Mouse (Mus musculus): ENCODE data around the gene Psg16.

The Psg16 gene

DNA sequence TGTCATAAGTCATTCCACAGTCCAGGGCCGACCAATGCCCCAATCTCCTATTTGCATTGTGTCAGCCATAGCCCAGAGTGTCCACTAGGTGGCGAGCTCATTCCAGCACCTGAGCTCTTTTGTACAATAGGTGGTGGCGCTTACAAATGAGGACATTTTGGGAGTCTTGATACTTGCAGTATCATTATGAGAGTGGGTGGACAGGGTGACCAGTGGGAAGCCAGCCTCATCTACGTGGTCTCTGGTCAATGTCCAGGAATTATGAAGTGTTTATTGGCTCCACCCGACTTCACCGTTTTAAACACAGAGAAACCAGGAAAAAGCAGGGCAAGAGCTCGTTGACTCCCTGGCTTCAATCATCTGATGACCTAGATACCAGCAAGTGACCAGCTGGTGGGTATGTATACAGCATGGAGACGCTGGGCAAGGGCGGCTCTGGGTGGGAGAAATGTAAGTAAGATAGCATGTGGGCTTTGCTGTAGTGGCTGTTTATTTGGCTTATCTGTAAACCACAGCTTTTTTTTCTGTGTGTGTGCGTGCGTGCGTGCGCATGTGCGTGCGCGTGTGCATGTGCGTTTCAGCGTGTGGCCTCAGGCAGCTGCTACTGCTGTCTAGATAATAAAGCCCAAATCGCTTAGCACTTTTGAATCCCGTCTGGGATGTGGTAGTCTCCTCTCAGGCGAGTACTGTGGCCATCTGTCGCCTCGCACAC lies at the start of gene Psg16:
Gene Psg16 (plus strand): TSS at position 137 of the 712 bp plus-strand sequence.
- peak in 1 of 2 experiments; percentile 51 for DNase-seq (ENCODE audit: low spot score in 2 of 2)

DNA sequence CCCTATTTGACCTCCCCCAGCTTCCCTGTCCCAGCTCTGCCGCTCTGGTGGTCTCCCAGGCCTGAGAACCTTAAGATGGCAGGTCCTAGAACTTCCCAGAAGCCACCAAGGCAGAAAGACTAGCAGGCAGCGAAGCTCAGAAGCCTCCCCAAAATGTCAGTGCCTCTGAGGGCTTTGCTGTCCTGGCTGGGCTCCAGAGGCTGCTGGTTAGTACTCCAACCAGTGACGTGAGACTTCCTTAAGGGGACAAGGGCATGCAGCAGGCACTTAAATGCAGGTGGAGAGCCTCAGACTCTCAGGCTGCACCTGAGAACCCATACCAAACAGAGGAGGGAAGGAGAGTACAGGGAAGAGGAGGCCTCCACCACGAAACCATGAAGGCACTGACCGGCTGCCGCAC lies 49.7 kb upstream of the Psg16 start:
- DNase-seq (ENCODE audit: low spot score in 2 of 2) = no peak

DNA sequence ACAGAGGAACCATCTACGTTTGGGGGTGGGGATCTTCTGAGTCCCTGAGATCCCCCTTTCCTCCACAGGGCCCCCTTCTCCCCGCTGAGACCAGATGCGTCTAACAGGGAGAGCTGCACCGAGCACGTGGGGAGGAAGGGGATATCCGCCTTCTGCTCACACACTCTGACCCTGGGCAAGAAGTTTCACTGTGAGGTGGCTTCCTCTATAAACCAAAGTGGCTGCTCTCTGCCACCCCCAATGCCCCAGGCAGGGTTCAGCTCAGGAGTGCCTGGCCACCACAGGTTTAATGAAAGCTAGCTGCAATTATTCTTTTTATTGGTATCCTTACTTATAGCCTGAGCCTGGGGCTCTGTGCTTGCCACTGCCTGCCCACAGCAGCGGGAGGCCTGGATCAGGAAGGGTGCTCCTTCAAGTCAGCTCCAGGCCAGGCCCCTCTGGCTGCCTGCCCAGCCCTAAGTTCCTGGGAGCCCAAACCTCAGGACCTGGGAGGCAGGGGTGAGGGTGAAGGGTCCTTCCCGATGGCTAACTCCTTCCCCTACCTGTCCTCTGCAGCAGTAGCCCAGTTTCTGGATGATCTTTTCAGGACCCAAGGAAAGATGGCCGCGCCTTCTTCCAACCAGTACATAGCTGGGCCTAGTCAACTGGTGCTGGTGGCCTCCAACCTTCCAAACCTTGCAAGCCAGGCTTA lies 48.9 kb upstream of the Psg16 start:
- peak in 1 of 2 experiments; percentile 41 for DNase-seq (ENCODE audit: low spot score in 2 of 2)

DNA sequence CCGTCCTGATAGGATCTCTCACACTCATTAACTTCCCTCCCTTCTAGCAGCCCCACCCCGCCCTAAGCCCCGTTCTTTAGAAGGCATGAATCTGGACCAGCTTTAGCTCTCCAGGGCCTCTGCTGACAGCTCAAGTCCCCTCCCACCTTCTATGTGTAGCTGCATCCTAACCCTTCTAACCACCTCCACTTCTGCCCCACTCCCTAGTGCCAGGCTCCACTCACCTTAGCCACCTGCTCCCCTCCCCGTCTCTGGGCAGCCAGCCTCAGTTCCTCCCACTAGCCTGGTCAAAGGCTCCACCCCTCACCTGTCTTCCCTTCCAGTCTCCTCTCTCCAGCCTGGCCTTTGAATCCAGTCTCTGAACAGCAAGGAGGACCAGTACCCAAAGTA lies 48.3 kb upstream of the Psg16 start:
- DNase-seq (ENCODE audit: low spot score in 2 of 2) = no peak

DNA sequence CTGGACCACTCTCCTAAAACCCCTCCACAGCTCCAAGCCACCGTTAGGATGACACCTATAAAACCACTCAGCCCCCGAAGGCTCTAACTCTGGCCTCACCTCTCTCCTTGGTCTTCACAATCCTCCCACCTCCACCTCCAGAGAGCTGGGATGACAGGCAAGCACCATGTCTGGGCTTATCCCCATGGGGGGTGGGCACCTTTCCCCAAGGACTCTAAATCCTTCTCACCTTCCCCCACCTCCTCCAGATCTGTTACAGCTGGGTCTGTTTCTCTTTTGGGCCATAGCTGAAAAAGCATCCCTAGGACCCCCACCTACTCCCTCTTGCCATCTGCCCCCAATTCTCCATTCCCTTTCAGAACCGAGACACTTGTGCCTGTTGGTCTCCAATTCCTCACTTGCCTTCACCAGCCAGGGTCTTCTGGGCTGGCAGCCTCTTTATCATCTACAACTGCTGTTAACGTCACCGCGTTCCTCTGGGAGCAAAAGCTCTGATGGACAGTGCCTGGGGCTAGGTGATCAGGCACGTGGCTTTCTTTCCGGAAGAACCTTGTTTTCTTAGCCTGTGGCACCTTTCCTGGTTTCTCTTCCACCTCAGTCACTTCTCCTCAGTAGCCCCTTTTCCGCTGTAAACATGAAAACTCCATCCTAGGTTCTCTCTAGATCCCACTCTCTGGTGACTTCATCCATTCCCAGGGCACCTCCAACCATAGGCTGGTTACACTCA lies 47.8 kb upstream of the Psg16 start:
- no peak for DNase-seq (ENCODE audit: low spot score in 2 of 2)

DNA sequence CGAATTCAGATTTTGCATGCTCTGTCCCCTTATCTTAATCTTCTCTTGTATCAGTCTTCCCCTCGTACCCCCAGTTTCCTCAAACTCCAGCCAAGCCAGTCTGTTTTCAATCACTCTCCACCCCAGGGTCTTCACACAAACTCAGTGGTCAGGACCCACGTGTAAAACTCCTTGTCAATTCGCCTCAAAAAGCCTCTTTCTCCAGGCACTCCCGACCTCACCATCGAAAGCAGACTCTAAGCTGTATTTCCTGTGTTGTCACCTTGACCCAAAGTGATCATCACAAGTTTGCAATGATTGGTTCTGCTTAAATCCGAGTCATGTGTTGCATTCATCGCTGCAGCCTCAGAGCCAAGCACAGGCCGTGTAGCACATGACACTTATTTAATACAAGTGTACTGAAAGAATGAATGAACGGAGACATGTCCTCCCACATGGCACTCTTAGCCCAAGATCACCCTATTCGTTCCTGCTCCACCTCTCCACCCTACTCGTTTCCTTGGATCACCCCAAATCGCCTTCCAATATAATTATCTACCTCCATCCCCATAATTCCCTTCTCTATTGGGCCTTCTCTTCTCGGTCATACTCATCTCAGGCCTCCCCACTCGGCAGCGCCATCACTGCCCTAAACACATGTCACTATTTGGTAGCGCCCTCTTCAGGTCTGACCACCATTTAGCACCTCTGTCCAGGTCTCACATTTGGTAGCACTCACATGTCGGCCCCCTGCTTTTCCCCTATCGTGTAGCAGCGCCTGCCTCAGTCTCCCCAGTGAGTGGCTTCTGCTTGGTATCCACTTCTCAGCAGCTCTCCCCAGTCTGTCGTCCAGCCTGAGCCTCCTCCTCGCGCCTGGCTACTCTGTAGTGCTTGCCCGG lies 46.9 kb upstream of the Psg16 start:
- no peak for DNase-seq (ENCODE audit: low spot score in 2 of 2)

DNA sequence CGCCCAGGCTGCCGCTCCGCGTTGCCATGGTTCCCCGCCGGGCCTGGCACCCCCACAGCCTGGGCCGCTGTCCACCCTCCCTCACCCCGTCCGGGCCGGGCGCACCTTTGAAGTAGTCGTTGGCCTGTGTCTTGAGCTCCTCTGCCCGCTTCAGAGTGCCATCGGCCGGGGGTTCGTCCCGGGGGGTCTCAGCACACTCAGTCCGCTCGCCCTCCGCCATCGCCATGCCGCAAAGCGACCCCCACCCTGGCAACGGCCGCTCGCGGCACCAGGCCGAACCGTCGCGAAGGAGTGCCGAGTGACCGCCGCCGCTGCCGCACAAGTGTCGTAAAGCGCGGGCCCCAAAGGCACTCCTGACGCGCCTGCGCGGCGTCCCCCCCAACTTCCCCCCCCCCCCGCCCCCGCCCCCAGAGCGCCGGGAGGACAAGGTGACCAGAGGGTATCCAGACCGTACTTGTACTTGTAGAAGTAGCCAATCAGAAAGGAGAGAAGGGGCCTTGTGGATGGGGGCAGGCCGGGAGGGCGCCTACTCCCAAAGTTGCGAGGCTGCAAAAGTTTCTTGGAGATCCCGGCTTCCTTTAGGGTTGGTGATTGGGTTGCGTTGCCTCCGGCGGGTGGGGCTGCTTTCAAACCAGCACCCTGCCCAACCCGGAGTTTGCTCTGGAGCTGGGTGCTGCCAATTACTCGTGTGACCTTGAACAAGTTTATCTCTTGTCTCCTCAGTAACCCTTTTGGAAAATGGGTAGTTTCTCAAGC lies 46.1 kb upstream of the Psg16 start, which contains the start of gene Ppp5c:
Gene Ppp5c (minus strand): TSS at position 337 of the 756 bp plus-strand sequence.
- DNase-seq (ENCODE audit: low spot score in 2 of 2) = peak; percentile 64 to 80

DNA sequence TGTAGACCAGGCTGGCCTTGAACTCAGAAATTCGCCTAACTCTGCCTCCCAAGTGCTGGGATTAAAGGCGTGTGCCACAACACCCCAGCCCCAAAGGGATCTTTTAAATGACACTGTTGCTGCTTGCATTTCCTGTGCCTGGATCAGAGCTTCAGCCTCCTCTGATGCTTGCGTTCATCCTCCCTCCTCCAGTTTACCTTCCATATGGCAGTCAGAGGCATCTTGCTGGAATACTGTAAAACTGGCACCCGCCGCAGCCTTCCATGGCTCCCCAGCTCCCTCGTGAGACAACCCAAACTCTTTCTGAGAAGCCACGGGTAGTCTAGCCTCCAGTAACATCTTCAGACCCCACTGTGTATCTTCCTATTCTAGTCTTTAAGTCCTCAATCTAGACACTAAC lies 44.9 kb upstream of the Psg16 start:
- DNase-seq (ENCODE audit: low spot score in 2 of 2) = no peak

DNA sequence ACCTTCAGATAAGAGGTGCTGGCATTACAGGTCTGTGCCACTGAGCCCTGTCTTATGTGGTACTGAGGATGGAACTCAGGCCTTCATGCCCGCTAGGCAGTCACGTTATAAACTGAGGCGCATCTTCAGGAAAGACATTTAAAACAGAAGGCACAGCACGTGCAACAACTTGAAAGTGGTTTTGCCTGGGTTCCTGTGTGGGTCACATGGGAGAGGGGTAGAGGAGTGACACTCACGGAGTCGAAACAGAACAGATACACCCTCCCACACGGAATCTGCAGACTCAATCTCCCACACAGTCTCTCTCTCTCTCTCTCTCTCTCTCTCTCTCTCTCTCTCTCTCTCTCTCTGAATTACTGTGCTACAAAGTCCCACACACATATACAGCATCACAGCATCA lies 43.6 kb upstream of the Psg16 start:
- no peak for DNase-seq (ENCODE audit: low spot score in 2 of 2)

DNA sequence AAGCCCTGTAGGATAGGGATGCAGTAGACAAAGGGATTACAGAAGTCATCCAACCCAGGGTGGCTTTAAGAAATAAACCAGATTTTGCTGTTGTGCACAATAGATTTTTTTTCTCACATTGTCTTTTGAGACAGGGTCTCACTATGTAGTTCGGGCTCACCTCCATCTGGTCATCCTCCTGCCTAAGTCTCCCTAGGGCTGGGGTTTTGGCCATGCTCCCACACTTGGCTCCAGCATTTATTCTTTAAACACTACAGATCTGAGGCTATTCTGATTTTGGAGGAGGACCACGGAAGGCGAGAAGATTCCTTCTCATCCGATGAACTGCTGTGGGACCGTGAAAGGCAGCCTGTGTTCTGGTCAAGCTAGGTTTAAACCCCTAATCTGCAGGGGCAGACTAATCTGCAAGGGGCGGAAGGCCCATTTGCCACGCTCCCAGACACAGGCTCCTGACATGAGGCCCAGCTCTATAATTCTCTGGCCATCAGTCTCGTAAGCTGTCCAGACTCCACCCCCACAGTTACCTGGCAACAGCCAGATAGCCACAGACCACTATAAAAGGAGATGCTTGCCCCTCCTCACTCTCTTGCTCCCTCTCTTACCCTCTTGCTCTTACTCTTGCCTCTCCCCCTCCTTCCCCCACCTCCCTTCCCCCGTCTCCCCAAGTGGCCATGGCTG lies 35.7 kb upstream of the Psg16 start:
- DNase-seq (ENCODE audit: low spot score in 2 of 2) = no peak

DNA sequence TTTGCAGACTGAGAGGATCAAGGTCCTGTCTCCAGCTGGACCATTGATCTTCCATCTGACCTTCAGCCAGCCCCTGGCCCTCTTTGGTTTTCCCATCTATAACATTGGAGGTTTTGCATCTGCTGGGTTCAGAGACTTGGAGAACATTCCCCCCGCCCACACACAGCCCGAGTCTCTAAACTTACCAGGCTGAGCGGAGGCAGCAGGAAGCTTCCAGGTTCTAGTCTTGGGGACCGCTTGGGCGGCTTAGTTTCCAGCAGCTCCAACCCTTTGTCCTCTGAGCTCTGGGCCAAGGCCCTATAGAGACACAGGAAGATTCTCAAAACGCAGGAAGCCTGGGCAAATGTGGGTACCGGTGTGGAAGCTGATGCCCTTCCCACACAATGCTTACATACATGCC lies 34.5 kb upstream of the Psg16 start:
- DNase-seq (ENCODE audit: low spot score in 2 of 2) = no peak

DNA sequence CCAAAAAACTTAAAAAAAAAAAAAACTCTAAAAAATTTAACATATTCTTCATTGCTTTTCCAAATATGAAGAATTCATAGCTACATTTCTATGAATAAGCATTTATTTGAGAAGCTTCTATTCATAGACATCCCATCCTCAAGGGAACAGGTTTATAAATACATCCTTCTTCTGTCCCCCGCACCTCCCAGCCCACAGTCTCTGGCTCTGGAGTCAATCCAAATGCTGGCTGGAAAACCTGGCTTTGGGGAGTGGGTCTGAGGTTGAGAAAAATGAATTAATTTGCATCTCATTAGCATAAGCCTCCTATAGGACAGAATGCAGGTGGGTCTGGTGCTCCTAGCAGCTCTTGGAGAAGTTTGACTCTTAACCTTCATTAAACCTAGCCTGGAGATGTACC lies 28.1 kb upstream of the Psg16 start:
- no peak for DNase-seq (ENCODE audit: low spot score in 2 of 2)

DNA sequence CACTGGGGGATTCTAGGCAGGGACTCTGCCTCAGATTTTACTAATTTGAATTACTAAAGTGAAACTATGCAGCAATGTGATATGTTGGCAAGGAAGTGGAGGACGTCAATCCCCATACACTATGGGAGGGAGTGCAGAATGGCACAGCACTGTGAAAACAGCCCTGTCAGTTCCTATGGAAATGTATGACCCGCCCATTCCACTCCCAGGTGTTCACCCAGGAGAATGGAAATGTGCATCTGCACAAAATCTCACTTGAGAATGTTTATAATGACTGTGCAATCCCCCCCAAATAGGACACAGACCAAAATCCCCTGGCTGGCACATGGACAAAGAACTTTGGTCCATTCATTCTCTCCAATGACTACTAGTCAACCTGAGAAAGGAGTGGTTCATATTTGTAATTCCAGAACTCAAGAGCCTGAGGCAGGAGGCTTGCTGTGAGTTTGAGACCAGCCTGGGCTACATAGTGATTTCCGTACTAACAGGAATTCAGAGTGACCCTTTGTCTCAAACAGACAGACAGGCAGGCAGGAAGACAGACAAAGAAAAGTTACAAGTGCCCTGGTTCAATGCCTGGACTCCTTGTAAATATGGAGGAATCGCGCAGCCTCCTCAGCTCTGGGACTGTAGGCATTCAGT lies 26.7 kb upstream of the Psg16 start:
- DNase-seq (ENCODE audit: low spot score in 2 of 2) = no peak

DNA sequence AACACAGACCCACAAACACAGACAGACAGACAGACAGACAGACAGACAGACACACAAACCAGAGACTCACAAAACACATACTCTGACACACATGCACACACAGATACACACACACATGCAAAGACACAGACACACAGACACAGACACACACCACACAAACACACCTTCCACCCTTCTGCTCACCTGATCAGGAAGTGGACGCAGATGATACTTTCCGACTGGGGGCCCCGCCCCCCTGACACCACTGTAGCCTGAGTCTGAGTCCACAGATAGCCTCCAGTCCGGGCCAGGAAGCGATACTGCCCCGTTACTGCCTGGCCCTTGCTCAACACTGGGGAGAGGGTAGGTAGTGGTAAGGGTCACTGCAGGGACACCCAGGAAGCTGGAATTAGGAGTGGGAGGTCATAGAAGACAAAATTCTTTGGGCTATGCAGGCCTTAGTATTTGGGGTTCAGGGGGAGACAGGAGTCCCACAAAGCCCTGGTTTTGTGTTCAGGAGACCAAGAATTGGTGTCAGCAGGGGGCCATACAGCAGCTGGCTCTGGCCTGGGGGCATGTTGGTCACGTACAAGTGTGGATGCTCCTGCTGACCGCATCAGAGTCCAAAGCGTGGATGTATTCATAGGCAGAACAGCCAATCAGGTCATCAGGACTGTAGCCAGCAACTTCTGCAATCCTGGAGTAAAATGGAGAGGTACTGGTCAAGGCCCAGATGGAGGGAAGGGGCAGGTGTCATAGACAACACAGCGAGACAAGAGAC lies 25.2 kb upstream of the Psg16 start:
- no peak for DNase-seq (ENCODE audit: low spot score in 2 of 2)

DNA sequence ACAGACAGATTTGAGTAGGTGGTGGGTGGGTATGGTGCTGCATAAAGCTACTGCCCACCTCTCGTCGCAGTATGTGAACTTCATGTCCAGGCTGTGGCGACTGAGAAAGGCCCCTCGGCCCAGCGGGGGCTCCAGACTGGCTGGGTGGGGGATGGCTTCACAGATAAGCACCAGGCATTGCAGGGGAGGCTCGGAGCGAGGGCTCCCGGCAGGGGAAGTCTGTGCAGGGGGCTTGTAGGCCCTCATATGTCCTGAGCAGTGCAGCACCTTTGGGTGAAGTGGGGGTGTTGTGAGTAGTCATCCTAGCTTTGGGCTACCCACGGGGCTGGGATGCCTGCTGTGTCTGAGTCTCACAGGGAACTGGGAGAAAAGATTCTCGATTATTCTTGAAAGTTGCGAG lies 23.3 kb upstream of the Psg16 start:
- DNase-seq (ENCODE audit: low spot score in 2 of 2) = no peak

DNA sequence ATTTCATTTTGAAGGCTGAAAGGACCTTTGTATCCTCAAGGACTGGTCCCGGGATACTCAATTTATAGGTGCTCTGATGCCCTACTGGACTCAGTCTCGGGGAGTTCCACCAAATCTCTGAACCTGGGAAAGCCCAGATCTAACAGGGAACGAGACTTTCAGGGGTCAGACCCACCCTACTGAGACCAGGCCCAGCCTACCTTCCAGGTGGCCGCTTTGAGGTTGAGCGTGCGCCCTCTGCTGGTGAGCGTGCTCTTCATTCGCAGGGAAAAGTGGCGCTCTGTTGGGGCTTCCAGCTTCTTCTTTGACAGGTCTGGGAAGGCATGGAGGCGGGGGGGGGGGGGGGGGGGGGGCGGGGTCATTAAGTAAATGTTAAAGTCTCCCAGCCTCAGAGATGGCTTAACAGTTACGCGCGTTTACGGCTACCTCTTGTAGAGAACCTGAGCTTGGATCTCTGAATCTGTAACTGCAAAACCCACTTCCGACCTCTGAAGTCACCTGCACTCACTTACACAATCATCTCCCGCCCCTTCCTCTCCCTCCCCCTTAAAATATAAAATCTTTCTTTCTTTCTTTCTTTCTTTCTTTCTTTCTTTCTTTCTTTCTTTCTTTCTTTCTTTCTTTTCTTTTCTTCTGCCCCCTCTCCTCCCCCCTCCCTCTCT lies 22.8 kb upstream of the Psg16 start:
- DNase-seq (ENCODE audit: low spot score in 2 of 2) = peak in 1 of 2 experiments; percentile 55

DNA sequence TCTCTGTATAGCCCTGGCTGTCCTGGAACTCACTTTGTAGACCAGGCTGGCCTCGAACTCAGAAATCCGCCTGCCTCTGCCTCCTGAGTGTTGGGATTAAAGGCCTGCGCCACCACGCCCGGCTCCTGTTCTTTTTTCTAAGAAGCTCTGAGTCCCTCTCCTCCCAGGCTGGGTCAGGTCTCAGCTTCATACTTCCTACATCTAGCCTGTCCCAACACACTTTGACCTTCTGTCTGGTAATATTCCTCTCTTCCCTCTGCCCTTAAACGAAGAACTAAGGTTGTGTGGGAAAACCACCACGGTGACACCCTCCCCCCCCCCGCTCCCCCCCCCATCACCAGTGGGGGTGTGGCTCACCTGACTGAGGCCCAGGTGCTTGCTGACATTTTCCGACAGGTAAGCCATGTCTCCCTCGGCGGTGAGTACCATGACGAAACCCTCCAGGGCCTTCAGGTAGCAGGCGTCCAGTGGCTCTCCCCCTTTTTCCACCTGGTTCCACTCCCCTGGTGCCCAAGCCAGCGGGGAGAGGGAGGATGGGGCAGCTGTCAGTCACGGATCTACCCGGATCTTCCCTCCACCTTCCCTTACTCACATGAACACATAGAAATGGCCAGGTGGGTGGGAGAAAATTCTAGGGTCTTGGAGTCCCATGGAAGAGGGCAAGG lies 19.4 kb upstream of the Psg16 start:
- no peak for DNase-seq (ENCODE audit: low spot score in 2 of 2)

DNA sequence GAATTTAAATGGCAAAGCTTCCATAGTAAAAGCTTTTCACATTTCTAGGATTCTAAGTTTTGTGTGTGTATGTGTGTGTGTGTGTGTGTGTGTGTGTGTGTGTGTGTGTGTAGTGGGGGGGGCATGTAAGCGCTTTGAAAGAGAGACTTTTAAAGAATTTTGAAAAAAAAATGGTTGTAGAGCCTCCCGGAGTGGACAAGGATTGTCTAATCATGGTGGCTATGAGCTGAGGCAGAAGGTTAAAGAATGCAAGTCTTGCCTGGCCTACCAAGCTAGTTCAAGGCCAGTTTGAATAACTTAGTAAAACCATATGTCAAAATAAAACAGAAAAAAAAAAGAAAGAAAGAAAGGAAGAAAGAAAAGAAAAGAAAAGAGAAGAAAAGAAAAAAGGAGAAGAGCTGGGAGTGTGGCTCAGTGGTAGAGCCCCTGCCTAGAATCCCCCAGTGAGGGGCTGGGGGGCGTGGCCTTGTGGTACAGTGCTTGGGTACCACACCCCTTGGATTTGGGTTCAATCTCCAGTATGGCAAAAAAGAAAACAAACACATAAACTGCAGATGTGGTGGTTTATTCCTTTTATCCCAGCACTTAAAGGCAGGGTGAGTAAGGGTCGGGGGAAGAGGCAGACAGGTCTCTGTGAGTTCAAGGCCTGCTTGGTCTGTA lies 18.4 kb upstream of the Psg16 start:
- DNase-seq (ENCODE audit: low spot score in 2 of 2) = no peak

Data from spleen, postnatal 14 days (tissue).